Mouse (Mus musculus): ENCODE data around the gene Odf2. TPM values are rescaled to one million over a fixed set of nuclear protein-coding genes. Genes with fewer than 3 reads are reported as not detected.

Gene Odf2
- 10 to 100 TPM; 31.2 to 80.8 (median 57.9) TPM for total RNA-seq (2022)

GRCm38 (mm10) chr2:29889066-29889944 lies at the start of gene Odf2:
Gene Odf2, plus strand, starts transcription at chr2:29889221.
- peak; percentile 100 for DNase-seq

GRCm38 (mm10) chr2:29839460-29839859 lies 49.6 kb upstream of the Odf2 start:
- DNase-seq: no peak

GRCm38 (mm10) chr2:29843231-29844105 lies 45.6 kb upstream of the Odf2 start:
- no peak for DNase-seq

- no peak for DNase-seq
These were observed 44.9 kb upstream of the Odf2 start for GRCm38 (mm10) chr2:29844115-29844514.

- no peak for DNase-seq
These were observed 44.4 kb upstream of the Odf2 start for GRCm38 (mm10) chr2:29844661-29845060.

GRCm38 (mm10) chr2:29845636-29846035 lies 43.4 kb upstream of the Odf2 start:
- no peak for DNase-seq

- no peak for DNase-seq
These were observed 42.8 kb upstream of the Odf2 start for GRCm38 (mm10) chr2:29846061-29846853.

GRCm38 (mm10) chr2:29846911-29847310 lies 42.1 kb upstream of the Odf2 start:
- DNase-seq: no peak

- DNase-seq: no peak
These were observed 40.0 kb upstream of the Odf2 start for GRCm38 (mm10) chr2:29849041-29849440.

GRCm38 (mm10) chr2:29849841-29850480 lies 39.1 kb upstream of the Odf2 start:
- DNase-seq: no peak

GRCm38 (mm10) chr2:29852957-29853485 lies 36.0 kb upstream of the Odf2 start:
- DNase-seq: no peak

- no peak for DNase-seq
These were observed 35.3 kb upstream of the Odf2 start for GRCm38 (mm10) chr2:29853736-29854135.

GRCm38 (mm10) chr2:29855585-29856210 lies 33.3 kb upstream of the Odf2 start:
- no peak for DNase-seq

- no peak for DNase-seq
These were observed 32.4 kb upstream of the Odf2 start for GRCm38 (mm10) chr2:29856451-29857260.

GRCm38 (mm10) chr2:29857341-29857740 lies 31.7 kb upstream of the Odf2 start:
- DNase-seq: no peak

- DNase-seq: no peak
These were observed 31.1 kb upstream of the Odf2 start for GRCm38 (mm10) chr2:29857967-29858366.

GRCm38 (mm10) chr2:29858748-29859473 lies 30.1 kb upstream of the Odf2 start:
- no peak for DNase-seq

GRCm38 (mm10) chr2:29865125-29865524 lies 23.9 kb upstream of the Odf2 start:
- DNase-seq: no peak

- DNase-seq: peak; percentile 79
These were observed 19.9 kb upstream of the Odf2 start, which contains the start of gene Cercam for GRCm38 (mm10) chr2:29868949-29869645. Gene Cercam, plus strand, starts transcription at chr2:29869164.
